Mouse (Mus musculus): ENCODE results near the gene Agxt2. TPM values are rescaled to one million over a fixed set of nuclear protein-coding genes. Genes with fewer than 3 reads are reported as not detected.

The Agxt2 gene
- polyA plus RNA-seq, 2 experiments from 2014 or later: not detected

DNA sequence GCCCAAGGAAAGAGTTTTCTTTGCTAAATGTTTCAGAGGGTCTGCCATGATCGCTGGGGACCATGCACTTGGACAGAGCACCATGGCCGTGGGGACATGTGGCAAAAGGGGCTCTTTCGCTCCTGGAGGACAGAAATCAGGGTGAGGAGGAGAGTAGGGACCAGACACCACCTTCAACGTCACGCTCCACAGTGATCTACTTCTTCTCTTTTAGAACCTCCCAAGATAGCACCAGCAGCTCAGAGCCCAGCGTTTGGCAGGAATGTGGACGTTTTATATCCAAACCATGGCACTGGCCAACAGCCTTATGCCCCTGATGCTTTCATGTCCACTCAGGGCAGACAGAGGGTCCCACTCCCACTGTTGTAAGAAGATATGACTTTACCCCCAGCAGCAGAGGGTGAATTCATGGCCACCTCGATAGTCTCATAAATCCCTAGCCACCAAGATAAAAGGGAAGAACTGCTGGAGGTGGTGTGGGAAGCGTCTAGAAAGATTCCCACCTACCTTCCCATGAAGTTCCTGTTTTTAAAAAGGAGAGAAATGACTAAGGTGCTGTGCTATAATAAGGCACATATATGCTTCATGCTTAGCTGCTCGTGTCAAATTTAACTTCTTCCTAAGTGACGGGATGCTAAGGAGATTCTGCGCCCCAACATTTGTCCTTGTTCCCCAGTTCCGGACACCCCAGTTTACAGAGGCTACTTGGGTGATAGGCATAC lies 68.4 kb downstream of the Agxt2 start:
- no peak for ATAC-seq

DNA sequence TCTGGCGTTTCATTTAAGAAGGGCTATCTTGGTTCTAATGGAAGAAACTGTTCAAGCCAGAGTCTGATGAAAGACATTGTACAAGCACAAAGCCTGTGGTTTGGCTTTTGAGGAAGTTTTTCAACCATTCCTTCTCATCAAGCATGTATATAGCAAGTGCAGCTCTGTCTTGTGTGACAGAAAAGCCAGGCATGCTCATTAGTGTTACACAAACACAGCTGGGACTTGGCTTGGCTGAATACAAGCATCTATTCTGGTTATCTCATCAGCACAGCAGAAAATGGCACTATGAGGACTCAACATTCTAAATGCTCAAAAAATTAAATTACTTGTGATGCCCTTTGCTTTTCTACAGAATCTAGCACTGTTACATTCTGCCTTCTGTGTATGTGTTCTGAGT lies 78.6 kb downstream of the Agxt2 start:
- no peak for ATAC-seq

DNA sequence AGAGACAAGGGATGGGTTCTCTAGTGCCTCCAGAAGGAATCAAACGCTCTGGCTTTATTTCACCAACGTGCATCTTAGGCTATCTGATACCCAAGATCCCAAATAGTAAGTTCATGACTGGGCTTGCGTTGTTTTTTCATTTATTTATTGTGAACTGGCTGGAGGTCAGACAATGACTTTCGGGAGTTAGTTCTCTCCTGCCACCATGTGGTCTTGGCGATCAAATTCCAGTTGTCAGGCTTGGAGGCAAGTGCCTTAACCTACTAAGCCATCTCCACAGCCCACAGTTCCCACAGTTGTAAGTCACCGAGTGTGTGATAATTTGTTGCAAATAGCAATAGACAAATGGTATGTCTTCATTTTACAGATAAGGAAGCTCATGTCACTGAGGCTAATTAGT lies 81.6 kb downstream of the Agxt2 start:
- ATAC-seq: no peak

DNA sequence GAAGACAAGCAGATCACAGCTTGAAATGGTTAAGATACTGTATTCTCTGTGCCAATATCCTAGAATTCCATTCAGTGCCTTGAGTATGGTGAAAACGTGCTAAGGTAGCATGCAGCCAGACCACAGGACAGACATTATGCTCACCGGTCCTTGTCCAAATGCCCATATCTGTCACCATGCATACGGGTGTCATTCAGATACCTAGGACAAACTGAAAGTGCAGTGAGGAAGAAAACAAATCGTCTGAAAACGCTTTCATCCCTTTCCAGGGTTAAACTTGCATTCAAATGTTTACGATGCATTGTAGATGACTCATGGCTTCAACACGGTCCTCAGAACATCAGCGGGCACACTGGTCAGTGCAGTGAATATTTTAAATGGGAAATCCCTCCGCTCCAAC lies 83.2 kb downstream of the Agxt2 start:
- no peak for ATAC-seq

DNA sequence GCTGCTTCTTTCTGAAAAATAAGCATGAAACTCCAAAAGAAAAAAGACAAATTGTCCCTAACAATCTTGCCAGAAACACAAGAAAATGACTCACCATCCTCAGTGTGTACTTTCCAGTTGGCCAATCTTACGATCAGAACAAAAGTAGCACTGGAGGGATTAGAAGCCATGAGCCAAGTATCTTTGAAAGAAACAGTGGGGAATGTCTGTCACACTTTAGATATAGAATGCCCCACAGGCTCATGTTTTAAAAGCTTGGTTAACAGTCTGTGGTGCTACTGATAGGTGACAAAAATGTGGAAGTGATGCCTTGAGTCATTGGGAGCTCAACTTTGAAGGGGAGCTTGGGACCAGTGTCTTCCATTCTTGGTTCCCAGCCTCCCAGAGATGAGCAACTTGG lies 83.9 kb downstream of the Agxt2 start:
- no peak for ATAC-seq

DNA sequence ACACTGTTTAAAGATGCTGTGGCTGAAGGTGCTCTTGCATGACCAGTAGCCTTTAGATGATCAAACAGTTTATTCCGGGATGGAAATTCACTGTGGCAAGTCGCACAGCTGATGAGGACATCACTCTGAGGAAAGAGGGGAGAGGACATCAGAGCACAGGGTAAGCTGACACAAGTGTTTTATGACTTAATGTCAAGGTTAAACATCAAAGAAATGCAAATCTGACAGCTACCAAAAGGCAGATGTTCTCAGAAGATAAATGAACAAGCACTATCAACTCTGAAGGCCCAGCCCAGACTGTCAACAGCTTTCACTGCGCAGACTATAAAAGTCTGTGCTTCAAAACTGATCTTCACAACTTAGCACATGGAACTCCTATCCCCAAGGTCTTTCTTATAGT lies 88.8 kb downstream of the Agxt2 start:
- peak; percentile 47 for ATAC-seq

Other genes with a start within 250 kb of the Agxt2 start
- under 1 TPM; 0.10 to 0.38 TPM for gene Prlr, start 181.3 kb upstream of the Agxt2 start, polyA plus RNA-seq (2017; shearing (Covaris generic))
- not detected for gene Gm21973, start 33.2 kb upstream of the Agxt2 start, polyA plus RNA-seq (2017; shearing (Covaris generic))
- gene Dnajc21, start 112.0 kb downstream of the Agxt2 start, polyA plus RNA-seq (2017; shearing (Covaris generic)): 10 to 100 TPM; 10.8 to 16.9 TPM
- gene Brix1, start 127.4 kb downstream of the Agxt2 start, polyA plus RNA-seq (2017; shearing (Covaris generic)): 100 to 1,000 TPM; 126 to 135 TPM
- gene Rad1, start 127.5 kb downstream of the Agxt2 start, polyA plus RNA-seq (2017; shearing (Covaris generic)): 10 to 100 TPM; 23.5 to 34.6 TPM
- not detected for gene Ttc23l, start 200.1 kb downstream of the Agxt2 start, polyA plus RNA-seq (2017; shearing (Covaris generic))